Mouse (Mus musculus) spleen, postnatal 36 days (tissue): ENCODE measurements around the gene Aox1.
"Not testable (repeated sequence)": the region's sequence is repeated elsewhere in the genome, so short reads cannot be mapped to it uniquely, and the experiment has no call there.

Source experiments
- DNase-seq, 2 experiments: peaks; one replicate each; pipeline ENCODE4 v3.0.0; 2022; ENCODE audit warnings: low spot score in 2 of 2, mixed read lengths in 1 of 2

Gene Aox1

GRCm38 (mm10) chr1:58029636-58030117 is at the start of gene Aox1:
Gene Aox1, plus strand, starts transcription at chr1:58029931.
- peak; percentile 1 to 4 for DNase-seq

DNA sequence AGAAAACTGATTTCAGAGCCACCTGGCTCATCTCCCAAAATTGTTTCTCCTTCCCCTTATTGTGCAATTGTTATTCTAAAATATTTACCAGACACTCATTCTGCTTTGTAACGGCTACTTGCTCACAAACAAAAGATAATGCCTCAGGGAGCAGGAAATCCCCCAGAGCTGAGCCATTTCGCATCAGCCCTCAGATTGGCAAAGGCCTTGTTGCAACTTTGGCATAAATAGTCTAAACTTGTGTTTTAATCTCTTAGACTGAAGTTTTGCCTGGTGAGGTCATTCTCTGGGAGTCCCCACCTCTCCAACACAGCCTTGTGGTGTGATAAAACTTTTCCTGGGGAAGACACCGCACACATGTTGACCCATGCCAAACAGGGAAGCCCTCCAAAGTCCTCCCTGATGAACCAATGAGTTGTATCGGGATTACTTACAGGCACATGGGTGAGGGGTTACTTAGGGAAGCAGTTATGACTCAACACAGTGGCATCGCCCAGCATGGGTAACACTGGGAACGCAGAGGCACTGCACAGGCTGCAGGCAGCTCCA is 40.6 kb upstream of the Aox1 start:
- no peak for DNase-seq

DNA sequence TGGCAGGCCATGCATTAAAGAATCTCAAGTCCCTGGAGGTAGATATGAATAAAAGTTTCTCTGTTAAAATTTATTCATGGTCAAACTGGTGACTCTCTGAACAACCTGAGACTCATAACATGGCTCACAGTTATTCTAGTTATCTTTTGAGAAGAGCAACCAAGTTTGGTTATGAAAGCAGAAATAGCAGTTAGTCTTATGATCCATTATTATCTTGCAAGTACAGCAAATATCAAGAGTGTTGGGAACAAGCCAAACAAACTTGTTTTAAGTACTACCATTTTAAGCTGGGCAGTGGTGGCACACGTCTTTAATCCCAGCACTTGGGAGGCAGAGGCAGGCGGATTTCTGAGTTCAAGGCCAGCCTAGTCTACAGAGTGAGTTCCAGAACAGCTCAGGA is 38.5 kb upstream of the Aox1 start:
- DNase-seq: no peak

DNA sequence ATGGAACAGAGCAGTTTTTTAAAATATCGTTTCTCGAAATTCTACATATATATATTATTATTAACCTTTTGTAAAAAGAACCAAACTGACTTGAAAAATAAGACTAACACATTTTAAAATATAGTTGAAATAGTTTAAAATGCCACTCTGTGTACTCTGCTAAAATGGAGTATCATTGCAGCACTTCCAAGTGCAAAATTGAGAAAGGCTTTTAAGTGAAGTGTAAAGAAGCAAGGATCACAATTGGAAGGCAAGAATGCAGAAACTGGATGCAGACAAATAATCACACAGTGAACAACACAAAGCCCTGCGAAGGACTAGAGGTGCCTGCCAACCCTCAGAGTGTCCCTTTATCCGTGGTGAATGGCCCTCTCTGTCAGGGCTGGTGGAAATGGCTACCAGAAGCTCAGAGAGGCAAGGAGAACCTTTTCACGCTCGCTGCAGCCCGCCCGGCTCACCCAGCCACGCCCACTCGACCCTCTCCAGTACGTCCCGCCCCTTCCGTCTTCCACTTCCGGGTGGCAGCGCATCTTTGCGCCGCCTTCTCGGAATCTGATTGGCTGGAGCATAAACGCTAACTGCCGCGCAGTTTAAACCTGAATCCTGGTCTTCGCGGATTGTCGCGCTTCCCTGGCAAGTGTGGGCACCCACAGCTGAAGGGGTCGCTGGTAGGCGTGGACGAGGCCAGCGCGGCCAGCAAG is 34.1 kb upstream of the Aox1 start, which contains the start of gene Sgo2a:
Sgo2a (plus strand) TSS at position 540 of the 701 bp plus-strand sequence.
- DNase-seq: peak; percentile 91

- DNase-seq: peak in 1 of 2 experiments; percentile 1
Observed at GRCm38 (mm10) chr1:57996133-57996615, 33.6 kb upstream of the Aox1 start.

DNA sequence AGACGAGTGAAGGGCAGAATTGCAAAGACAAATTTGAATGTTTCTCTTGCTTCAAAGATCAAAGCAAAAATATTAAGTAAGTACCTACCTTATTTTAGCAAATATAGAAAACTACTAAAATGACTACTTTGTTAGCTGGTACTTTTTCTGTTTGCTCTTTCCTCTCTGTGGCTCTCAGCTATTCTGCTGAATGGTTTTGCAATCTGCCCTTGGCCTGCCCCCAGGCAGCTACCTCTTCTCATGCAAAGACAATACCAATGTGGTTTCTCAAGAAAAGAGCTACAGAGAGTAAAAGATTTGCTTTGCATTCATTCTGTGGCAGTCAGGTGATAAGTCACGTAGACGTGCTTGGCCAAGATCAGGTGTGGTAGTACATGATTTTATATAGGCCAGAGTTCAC is 31.6 kb upstream of the Aox1 start:
- DNase-seq: no peak

- DNase-seq: not testable (repeated sequence)
Observed at GRCm38 (mm10) chr1:58006388-58006787, 23.3 kb upstream of the Aox1 start.

DNA sequence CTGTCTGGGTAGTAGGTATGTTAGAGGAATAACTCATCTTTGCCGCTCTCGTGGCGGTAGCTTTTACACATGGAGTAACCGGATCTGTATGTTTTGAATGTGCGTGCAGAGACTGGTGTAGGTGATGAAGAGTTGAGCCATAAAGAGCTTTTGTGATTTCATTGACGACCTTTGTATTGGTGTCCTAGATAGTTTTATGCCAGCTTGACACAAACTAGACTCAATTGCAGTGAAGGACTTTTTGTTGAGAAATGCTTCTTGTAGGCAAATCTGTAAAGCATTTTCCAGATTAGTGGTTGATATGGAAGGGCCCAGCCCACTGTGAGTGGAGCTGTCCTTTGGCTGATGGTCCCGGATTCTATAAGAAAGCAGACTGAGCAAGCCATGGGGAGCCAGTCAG is 10.9 kb upstream of the Aox1 start, which contains the start of gene Kctd18:
Kctd18 (minus strand) TSS at position 101 of the 400 bp plus-strand sequence.
- no peak for DNase-seq

GRCm38 (mm10) chr1:58027707-58028106 is 2.0 kb upstream of the Aox1 start:
- DNase-seq: no peak

- no peak for DNase-seq
Observed at GRCm38 (mm10) chr1:58030156-58030871, 583 bp downstream of the Aox1 start.

- DNase-seq: peak; percentile 6 to 25
Observed at GRCm38 (mm10) chr1:58031160-58031769, 1.5 kb downstream of the Aox1 start.

DNA sequence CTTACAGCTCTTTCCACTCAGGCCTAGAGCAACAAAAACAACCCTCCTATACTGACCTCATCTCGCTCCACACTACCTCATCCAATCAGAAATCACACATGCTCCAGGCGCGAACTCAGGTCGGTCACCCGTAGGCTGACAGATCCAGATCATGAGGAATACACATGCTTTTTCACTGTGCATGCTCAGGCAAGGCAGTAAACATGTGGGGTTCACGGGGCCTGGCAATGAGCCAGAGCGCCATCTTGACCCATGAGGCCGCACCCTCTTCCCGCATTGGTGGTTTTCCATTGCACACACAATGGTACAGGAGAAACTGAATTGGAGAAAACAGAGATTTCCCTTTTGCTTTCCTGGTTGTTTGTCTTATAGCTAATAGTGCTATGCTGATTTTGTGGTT is 7.6 kb downstream of the Aox1 start:
- not testable (repeated sequence) for DNase-seq

DNA sequence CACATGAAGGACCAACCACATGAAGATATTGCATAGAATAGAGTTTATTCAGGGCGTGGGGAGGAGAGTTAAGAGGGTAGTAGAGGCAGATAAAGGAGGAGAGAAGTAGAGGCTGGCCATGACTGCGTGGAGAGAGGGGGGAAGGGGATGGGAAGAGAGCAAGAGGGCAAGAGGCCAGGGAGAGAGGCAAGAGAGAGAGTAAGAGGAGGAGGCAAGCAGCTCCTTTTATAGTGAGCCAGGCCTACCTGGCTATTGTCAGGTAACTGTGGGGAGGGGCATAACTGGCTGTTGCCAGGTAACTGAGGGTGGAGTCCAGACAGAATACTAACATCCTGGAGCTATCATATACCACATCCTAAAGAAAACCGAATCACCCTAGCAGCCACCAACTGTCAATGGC is 15.3 kb downstream of the Aox1 start:
- DNase-seq: no peak

DNA sequence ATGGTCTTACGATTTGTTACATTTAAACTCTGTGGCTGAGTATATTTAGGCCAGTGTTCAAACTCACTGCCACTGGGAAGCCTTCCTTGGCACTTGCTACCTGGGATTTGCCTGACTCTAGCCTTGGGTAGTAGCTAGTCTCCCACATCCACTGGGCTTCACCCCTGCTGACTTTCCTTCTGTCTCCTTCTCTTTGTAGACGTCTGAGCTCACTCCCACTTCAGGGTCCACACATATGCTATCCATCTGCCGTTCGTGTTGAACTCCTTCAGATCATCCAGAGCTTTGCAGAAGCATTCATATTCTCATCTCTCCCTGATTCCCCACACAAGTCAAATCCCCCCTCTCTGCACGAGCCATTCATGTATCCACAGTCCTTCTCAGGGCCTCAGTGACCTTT is 15.8 kb downstream of the Aox1 start:
- DNase-seq: no peak

- no peak for DNase-seq
Observed at GRCm38 (mm10) chr1:58046721-58047290, 17.1 kb downstream of the Aox1 start.

DNA sequence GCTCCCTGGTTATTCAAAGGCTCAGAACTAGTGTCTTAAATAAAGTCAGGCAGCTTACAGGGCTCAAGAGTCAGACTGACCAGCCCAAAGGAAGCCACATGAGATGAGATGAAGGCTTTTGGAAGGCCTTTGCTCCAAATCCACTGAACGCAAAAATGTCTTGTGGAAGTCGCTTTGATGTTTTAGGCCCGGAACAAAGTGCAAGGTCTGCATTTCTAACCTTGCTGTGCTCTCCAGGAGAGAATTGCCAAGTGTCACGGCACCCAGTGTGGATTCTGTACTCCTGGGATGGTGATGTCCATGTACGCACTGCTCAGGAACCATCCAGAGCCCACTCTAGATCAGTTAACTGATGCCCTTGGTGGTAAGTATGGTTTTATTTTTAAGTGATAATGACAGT is 19.4 kb downstream of the Aox1 start:
- DNase-seq: no peak

- no peak for DNase-seq
Observed at GRCm38 (mm10) chr1:58055598-58055997, 25.9 kb downstream of the Aox1 start.

DNA sequence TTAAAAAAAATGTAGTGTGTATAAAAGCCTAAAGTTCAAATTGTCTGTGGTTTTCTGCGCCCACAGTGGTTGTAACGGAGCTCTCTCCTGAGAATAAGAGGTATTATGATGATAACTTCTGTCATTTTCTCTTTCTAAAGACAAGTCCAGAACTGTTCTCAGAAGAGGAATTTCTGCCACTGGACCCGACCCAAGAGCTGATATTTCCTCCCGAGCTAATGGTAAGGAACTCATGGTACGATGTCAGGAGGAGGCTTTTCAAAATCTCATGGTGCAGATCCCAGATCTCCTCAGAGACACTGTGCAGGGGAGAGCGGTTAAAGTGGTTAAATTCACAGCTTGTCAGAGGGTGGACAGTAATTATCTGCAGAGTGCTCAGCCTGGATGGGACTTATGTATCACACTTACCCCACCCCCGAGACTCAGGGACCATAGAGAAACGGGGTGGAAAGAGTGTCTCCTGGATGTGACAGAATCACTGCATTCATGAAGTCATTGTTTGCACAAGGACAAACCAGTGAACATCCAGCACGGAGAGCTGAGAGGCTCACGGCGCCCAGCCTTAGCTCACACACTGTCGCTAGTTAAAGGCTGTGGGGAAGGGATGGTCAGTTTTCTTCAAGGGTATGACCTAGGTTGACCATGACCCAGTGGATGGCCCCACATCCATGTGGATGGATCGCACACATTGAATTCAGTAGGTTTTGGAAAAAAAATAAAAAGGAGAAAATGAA is 26.5 kb downstream of the Aox1 start:
- no peak for DNase-seq

GRCm38 (mm10) chr1:58056939-58057338 is 27.2 kb downstream of the Aox1 start:
- DNase-seq: no peak

DNA sequence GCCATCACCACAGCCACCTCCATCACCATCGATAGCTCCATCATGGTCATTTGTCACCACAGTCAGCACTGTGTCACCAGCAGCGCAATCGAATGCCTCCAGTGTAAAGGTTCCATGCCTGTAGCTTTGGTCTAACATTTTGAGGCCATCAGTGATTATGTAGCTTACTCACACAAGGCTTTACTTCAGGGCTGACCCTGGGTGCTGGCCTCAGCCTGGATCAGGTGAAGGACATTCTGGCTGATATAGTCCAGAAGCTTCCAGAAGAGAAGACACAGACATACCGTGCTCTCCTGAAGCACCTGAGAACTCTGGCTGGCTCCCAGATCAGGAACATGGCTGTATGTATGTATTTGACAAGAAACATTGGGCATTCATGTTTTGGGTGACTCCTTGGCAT is 29.1 kb downstream of the Aox1 start:
- no peak for DNase-seq

GRCm38 (mm10) chr1:58062131-58062530 is 32.4 kb downstream of the Aox1 start:
- DNase-seq: no peak
